Mouse (Mus musculus): ENCODE data around the gene Fabp2.
"Not testable (repeated sequence)": the region's sequence is repeated elsewhere in the genome, so short reads cannot be mapped to it uniquely, and the experiment has no call there.

Fabp2 gene

DNA sequence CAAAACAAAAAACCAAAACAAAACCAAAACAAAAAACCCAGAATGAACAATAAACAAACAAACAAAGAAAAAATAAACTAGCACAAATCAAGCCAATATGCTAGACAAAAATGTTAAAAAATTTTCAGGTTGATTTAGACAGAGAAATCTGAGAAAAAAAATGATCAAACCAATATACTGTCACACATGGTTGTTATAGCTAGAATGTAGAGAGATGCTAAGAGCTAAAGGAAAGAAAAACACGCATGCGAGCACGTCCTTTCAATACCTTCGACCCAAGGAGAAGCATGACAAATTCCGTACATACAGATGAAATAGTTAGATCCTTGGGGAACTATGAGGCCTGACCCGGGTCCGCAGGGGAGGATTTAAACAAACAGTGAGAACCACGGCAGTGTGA is 24.4 kb downstream of the Fabp2 start, which contains the start of gene Gm10959:
Gm10959 (minus strand) TSS at position 101 of the 400 bp plus-strand sequence.
- no peak for DNase-seq (ENCODE audit: extremely low spot score, low read depth, low spot score)

GRCm38 (mm10) chr3:122920572-122921435 is 25.9 kb downstream of the Fabp2 start:
- DNase-seq (ENCODE audit: extremely low spot score, low read depth, low spot score) = no peak

DNA sequence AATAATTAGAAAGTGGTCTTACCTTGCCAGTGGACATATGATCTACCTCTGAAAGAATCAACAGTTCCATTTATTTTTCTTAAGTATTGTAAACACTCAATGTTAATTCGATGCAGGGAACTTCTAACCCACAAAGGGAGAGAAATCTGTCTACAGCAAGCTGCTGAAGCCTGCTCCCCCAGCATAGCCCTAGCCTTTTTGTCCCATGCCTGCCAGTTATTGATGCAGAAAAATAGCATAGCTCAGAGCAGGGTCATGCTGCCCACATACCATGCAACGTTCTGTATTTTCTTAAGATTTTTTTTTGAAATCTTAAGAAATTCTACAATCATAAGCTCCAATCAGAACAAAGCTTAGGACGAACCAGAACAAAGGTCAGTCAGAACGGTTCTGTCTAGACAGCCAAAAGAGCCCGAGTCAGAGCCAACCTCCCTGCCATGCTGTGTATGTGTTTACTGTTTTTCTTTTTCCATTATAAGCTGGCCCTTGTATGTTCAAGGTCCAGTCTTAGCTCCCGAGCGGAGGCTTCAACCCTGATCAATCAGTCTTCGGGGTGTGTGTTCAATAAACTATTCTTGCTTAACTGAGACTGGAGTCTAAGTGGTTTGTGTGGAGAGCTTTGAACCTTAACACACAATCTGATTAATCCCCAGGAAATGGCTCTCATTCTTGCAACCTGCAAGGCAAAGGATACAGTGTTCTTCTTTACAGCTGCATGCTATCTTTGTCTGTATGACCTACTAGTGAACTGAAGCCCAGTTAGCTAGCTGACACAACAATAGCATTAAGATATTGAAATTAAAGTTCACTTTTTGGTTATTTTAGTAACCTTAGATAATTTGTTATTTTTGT is 27.0 kb downstream of the Fabp2 start:
- no peak for DNase-seq (ENCODE audit: extremely low spot score, low read depth, low spot score)

- no peak for DNase-seq (ENCODE audit: extremely low spot score, low read depth, low spot score)
Observed at GRCm38 (mm10) chr3:122923147-122923546, 28.3 kb downstream of the Fabp2 start.

- DNase-seq (ENCODE audit: extremely low spot score, low read depth, low spot score) = peak; percentile 63
Observed at GRCm38 (mm10) chr3:122924009-122924914, 29.4 kb downstream of the Fabp2 start, which contains the start of gene 1810037I17Rik. TSS of gene 1810037I17Rik (plus strand) at chr3:122924203.

- no peak for DNase-seq (ENCODE audit: extremely low spot score, low read depth, low spot score)
Observed at GRCm38 (mm10) chr3:122929723-122930122, 34.9 kb downstream of the Fabp2 start.

- no peak for DNase-seq (ENCODE audit: extremely low spot score, low read depth, low spot score)
Observed at GRCm38 (mm10) chr3:122932466-122932865, 37.6 kb downstream of the Fabp2 start.

DNA sequence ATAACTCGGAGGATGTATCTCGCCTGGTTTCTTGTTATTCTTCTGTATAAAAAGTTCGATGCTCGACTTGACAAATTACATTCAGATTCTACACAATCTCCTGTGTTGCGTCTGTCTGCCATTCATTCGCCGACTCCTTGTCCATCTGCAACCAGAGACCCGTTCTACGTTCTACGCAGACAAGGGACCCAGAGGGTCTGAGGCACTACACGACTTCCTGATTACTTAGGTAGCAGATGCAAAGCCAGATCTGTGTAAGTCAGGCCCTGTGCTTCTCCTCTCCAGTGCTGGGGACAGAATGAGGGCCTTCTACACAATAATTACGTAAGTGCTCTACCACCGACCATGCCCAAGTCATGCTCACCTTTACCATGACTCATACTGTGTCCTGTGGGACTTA is 42.3 kb downstream of the Fabp2 start:
- not testable (repeated sequence) for DNase-seq (ENCODE audit: extremely low spot score, low read depth, low spot score)

GRCm38 (mm10) chr3:122939215-122939614 is 44.3 kb downstream of the Fabp2 start:
- no peak for DNase-seq (ENCODE audit: extremely low spot score, low read depth, low spot score)

GRCm38 (mm10) chr3:122943387-122943890 is 48.6 kb downstream of the Fabp2 start:
- DNase-seq (ENCODE audit: extremely low spot score, low read depth, low spot score) = no peak

Measured in hindlimb bud, embryonic 11.5 days (tissue).